Mouse (Mus musculus): ENCODE measurements around the gene Olfr1510.
"Not testable (repeated sequence)": the region's sequence is repeated elsewhere in the genome, so short reads cannot be mapped to it uniquely, and the experiment has no call there.

Gene Olfr1510

GRCm38 (mm10) chr14:52414273-52414672 lies at the start of gene Olfr1510:
Gene Olfr1510 (minus strand): TSS chr14:52414373.
- no peak for DNase-seq

- DNase-seq: no peak
Measured at GRCm38 (mm10) chr14:52461928-52462327, 47.8 kb upstream of the Olfr1510 start.

GRCm38 (mm10) chr14:52451138-52451537 lies 37.0 kb upstream of the Olfr1510 start:
- no peak for DNase-seq

- DNase-seq: no peak
Measured at GRCm38 (mm10) chr14:52442690-52443089, 28.5 kb upstream of the Olfr1510 start, which contains the start of gene Olfr1509. Gene Olfr1509 (plus strand): TSS chr14:52442990.

- DNase-seq: no peak
Measured at GRCm38 (mm10) chr14:52427686-52428085, 13.5 kb upstream of the Olfr1510 start.

GRCm38 (mm10) chr14:52410142-52410919 lies 3.8 kb downstream of the Olfr1510 start:
- not testable (repeated sequence) for DNase-seq

- no peak for DNase-seq
Measured at GRCm38 (mm10) chr14:52397279-52397678, 16.9 kb downstream of the Olfr1510 start, which contains the start of gene Olfr1511. Gene Olfr1511 (minus strand): TSS chr14:52397379.

GRCm38 (mm10) chr14:52390084-52390848 lies 23.9 kb downstream of the Olfr1510 start:
- DNase-seq: not testable (repeated sequence)

GRCm38 (mm10) chr14:52379068-52379467 lies 35.1 kb downstream of the Olfr1510 start, which contains the start of gene Olfr1512:
Gene Olfr1512 (minus strand): TSS chr14:52379168.
- no peak for DNase-seq

- DNase-seq: no peak
Measured at GRCm38 (mm10) chr14:52368741-52369140, 45.4 kb downstream of the Olfr1510 start.
